Mouse (Mus musculus) G1E (cell line): ENCODE data around the gene BC049715.

Experiments used
- CTCF ChIP-seq: IDR thresholded peaks from 2 replicates; pipeline ENCODE4 v1.5.1; 2012; ENCODE audit warnings: low read depth, low read length, inconsistent platforms, mixed read lengths
- POLR2AphosphoS5 ChIP-seq: IDR thresholded peaks from 2 replicates; pipeline ENCODE4 v1.6.1; 2012; ENCODE audit warnings: low read depth, low read length, inconsistent platforms; ENCODE audit not compliant: insufficient replicate concordance
- TAL1 ChIP-seq: conservative IDR thresholded peaks from 2 replicates; pipeline ENCODE4 v1.6.1; 2012; ENCODE audit warnings: low read depth, low read length, inconsistent platforms, mixed read lengths

GRCm38 (mm10) chr6:136844903-136845302 is 17.5 kb downstream of the BC049715 start:
- TF ChIP-seq CTCF: no peak
- TF ChIP-seq POLR2AphosphoS5: no peak
- no peak for TF ChIP-seq TAL1
